Mouse (Mus musculus): ENCODE measurements around the gene Gtf2h5. TPM values are rescaled to one million over a fixed set of nuclear protein-coding genes. Genes with fewer than 3 reads are reported as not detected.

Gene Gtf2h5
- polyA plus RNA-seq, 1 experiment from 2014 or later: 208 TPM

DNA sequence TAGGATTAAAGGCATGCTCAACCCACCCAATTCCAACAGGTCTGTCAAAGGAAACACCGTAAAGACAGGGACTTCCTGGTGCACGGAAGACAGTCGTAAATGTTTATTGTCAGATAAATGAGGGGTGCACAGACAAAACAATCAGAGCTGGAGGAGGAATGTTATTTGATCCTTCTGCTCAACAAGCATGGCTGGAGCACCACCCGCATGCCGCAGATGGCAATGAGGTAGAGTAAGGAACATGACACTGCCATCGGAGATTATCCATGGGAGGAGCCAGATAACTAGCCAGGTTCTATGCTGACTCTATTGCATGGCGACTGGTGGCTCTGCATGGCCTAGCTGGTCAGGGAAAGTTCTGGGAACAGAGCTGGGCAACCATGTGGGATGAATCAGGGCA is 6.2 kb upstream of the Gtf2h5 start:
- H3K9ac ChIP-seq: no peak overlapping the region
- no peak overlapping the region for H3K27ac ChIP-seq
- H3K27me3 ChIP-seq: no peaks in the 10 kb centered on the region
- WGBS: 86% methylated on average over 7 of the region's 7 CpGs
- ATAC-seq (ENCODE audit: low FRiP score): no peak
- peaks cover 53% of the 10 kb centered on the region for H3K36me3 ChIP-seq
- no peak overlapping the region for H3K4me3 ChIP-seq
- H3K4me1 ChIP-seq (replicated peaks): peaks cover 11% of the 10 kb centered on the region
- H3K4me2 ChIP-seq: no peak overlapping the region
- H3K9me3 ChIP-seq: no peaks in the 10 kb centered on the region

DNA sequence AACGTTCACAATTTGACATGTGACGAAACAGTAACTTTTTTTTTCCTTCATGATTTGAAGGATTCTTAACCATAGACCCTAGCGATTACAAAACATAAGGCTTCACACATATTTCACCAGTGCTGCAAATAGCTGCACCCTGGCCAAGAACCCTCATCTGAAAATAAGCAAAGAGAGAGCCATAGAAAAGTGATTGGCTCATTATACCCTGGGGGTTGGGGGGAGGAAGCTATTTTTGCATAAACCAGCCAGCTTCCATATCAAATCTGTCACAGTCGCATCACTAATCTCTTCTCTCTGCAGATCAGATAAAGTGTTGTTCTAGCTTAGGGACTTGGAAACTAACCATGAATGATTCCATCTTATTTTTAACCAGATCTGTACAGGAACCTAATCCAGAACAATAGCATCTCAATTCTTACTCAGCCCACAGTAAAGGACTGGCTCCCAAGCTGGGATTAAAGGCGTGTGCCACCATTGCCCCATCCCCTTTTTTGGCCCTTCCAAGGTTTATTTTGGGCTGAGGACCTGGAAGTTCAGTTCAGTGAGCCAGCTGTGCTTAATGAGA is 3.8 kb downstream of the Gtf2h5 start:
- ATAC-seq (ENCODE audit: low FRiP score): no peak
- peaks cover 19% of the 10 kb centered on the region for H3K4me1 ChIP-seq (replicated peaks)
- H3K36me3 ChIP-seq: peaks cover 42% of the 10 kb centered on the region
- H3K4me3 ChIP-seq: no peak overlapping the region
- no peak overlapping the region for H3K27ac ChIP-seq
- H3K9ac ChIP-seq: no peak overlapping the region
- no peaks in the 10 kb centered on the region for H3K9me3 ChIP-seq
- 89% methylated on average over 5 of the region's 5 CpGs for WGBS
- no peaks in the 10 kb centered on the region for H3K27me3 ChIP-seq
- no peak overlapping the region for H3K4me2 ChIP-seq

DNA sequence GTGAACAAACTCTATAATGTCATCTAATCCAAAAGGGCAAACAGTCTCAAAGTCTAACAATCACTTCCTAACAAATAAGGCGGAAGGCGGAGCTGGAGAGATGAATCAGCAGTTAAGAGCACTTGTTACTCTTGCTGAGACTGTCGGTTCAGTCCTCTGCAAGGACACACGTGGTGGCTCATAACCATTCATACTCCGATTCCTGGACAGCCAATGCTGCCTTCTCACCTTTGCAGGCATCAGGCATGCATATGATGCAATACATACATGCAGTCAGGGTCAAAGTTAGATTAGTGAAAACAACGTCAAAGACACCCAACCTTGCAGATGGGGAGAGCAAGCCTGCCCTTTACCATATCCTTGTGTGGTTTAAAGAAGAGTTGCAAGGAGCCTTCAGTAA is 12.0 kb downstream of the Gtf2h5 start:
- no peaks in the 10 kb centered on the region for H3K27me3 ChIP-seq
- no peak overlapping the region for H3K9ac ChIP-seq
- no peak overlapping the region for H3K4me2 ChIP-seq
- H3K36me3 ChIP-seq: peaks cover 22% of the 10 kb centered on the region
- H3K4me1 ChIP-seq (replicated peaks): no peaks in the 10 kb centered on the region
- H3K27ac ChIP-seq: no peak overlapping the region
- no peaks in the 10 kb centered on the region for H3K9me3 ChIP-seq
- no peak overlapping the region for H3K4me3 ChIP-seq
- ATAC-seq (ENCODE audit: low FRiP score): no peak
- WGBS: 92% methylated on average over 6 of the region's 6 CpGs

DNA sequence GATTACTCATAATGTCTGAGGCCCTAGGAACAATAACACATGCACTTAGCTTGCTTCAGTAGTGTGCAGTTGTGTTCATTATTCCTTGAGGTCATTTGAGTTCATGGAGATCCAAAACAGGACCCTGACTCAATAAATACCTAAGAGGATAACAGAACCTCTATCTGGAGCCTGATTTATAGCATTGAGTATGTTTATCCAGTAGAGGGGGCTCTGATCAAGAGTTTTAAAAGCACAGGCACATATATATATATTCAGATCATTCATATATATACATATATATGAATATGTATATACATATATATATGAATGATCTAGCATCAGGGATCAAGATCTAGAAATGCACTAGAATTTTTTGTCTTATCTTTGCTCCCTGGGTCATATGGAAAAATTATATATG is 16.0 kb downstream of the Gtf2h5 start:
- no peak overlapping the region for H3K9ac ChIP-seq
- ATAC-seq (ENCODE audit: low FRiP score): no peak
- H3K4me2 ChIP-seq: no peak overlapping the region
- no peaks in the 10 kb centered on the region for H3K27me3 ChIP-seq
- no peaks in the 10 kb centered on the region for H3K9me3 ChIP-seq
- no peaks in the 10 kb centered on the region for H3K4me1 ChIP-seq (replicated peaks)
- 0 out of 2 replicates have a peak, but pooled peaks cover 5% of the 10 kb centered on the region for H3K36me3 ChIP-seq
- H3K4me3 ChIP-seq: no peak overlapping the region
- no peak overlapping the region for H3K27ac ChIP-seq

DNA sequence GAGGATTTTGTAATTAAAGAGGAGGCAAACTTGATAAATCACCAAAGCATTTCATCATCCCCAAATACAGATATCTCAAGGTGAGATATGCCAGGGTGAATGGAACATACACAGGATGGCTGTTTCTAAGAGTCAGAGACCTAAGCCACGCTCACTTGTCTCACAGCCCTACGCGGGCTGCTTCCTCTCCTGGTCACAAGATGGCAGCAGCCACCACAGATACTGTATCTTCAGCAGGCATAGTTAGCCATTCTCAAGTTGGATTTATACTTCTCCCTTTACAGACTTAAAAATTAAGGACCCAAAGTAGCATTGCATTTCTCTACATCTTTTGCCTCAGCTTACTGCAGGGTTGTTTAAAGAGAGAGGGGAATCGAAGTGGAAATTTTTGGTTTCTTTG is 18.3 kb downstream of the Gtf2h5 start:
- 0 out of 2 replicates have a peak, but pooled peaks have one; percentile 59 for ATAC-seq (ENCODE audit: low FRiP score)

DNA sequence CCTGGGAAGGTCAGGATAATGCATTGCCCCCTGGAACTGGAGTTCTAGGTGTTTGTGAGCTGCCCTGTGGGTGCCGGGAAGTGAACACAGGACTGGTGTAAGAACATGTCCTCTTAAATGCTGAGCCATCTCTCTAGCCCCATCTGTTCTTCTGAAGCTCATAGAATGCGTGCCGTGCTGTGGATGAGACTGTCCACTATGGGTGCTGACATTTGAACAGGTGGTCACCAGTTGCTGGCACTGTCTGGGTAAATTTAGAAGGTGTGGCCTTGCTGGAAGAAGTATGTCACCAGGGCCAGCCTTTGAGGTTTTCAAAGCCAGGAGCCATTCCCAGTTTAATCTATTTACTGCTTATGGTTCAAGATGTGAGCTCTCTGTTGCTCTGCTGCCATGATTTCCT is 22.7 kb downstream of the Gtf2h5 start:
- no peak overlapping the region for H3K4me2 ChIP-seq
- no peak overlapping the region for H3K4me3 ChIP-seq
- no peak overlapping the region for H3K9ac ChIP-seq
- WGBS: 91% methylated on average over 3 of the region's 3 CpGs
- H3K36me3 ChIP-seq: no peaks in the 10 kb centered on the region
- no peaks in the 10 kb centered on the region for H3K27me3 ChIP-seq
- no peak for ATAC-seq (ENCODE audit: low FRiP score)
- H3K4me1 ChIP-seq (replicated peaks): peaks cover 6% of the 10 kb centered on the region; the same call in 1 of the 2 replicates
- no peak overlapping the region for H3K27ac ChIP-seq
- no peaks in the 10 kb centered on the region for H3K9me3 ChIP-seq

More for the DNA sequence above, 18.3 kb downstream of the Gtf2h5 start:
- H3K27ac ChIP-seq: no peak overlapping the region
- no peak overlapping the region for H3K4me3 ChIP-seq
- no peaks in the 10 kb centered on the region for H3K36me3 ChIP-seq
- 33% methylated on average over 4 of the region's 4 CpGs for WGBS
- no peak overlapping the region for H3K9ac ChIP-seq
- H3K4me1 ChIP-seq (replicated peaks): no peaks in the 10 kb centered on the region
- H3K27me3 ChIP-seq: no peaks in the 10 kb centered on the region
- no peaks in the 10 kb centered on the region for H3K9me3 ChIP-seq
- H3K4me2 ChIP-seq: no peak overlapping the region

DNA sequence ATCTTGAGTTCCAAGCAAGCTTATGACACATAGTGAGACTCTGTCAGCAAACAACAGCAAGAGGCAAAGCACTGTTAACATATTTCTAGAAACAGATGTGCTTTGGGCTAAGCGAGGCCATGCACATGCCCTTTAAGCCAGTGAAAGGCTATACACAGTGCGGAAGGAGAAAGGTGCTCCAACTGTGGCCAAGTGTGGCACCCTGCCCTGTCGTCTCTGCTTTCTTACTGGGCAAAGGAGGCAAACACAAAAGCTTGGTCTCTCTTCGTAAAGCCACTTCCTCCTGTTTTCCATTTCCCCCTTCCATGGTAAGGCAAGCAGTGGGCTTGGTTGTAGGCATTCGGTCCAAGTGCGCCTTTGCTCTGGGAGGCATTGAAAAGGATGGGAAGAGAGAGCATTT is 24.0 kb downstream of the Gtf2h5 start:
- H3K36me3 ChIP-seq: no peaks in the 10 kb centered on the region
- no peaks in the 10 kb centered on the region for H3K9me3 ChIP-seq
- 86% methylated on average over 6 of the region's 6 CpGs for WGBS
- no peaks in the 10 kb centered on the region for H3K27me3 ChIP-seq
- no peak overlapping the region for H3K27ac ChIP-seq
- ATAC-seq (ENCODE audit: low FRiP score): no peak
- no peak overlapping the region for H3K9ac ChIP-seq
- H3K4me2 ChIP-seq: no peak overlapping the region
- H3K4me3 ChIP-seq: no peak overlapping the region
- H3K4me1 ChIP-seq (replicated peaks): peaks cover 14% of the 10 kb centered on the region

DNA sequence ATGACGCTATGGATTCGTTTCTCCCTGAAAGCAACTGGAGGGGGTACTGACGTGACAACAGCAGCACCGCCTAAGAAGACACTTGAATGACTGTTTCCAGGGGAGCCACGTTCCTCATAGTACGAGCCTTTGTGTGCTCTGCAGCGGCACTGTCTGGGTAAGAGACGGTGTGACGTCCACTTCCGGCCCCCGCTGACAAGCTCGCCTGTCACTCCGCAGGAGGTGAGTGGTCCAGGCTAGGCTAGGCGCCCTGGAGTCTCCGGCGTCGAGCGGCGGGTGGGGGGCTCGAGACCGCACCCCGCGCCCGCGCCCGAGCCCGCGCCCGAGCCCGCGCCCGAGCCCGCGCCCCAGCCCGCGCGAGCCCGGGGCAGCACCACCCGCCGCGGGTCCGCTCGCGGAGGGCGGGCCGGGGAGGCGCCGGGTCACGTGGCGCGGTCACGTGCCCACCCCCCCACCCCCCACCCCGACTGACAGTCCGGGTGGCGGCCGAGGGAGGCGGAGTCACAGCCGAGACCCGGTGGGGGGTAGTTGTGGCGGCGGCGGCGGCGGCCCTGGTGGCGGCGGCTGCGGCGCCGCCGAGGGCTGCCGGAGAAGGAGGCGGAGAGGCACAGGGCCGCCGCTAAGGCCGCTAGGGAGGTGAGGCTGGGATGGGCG is 26.9 kb downstream of the Gtf2h5 start, which contains the start of gene Tulp4:
Gene Tulp4 (plus strand): TSS at position 77 of the 654 bp plus-strand sequence.
- Histone ChIP-seq H3K9me3 (no peaks in the 10 kb centered on the region), H3K9ac (peak within 1 kb of the TSS; percentile 97), H3K4me2 (peak within 1 kb of the TSS; percentile 92)

DNA sequence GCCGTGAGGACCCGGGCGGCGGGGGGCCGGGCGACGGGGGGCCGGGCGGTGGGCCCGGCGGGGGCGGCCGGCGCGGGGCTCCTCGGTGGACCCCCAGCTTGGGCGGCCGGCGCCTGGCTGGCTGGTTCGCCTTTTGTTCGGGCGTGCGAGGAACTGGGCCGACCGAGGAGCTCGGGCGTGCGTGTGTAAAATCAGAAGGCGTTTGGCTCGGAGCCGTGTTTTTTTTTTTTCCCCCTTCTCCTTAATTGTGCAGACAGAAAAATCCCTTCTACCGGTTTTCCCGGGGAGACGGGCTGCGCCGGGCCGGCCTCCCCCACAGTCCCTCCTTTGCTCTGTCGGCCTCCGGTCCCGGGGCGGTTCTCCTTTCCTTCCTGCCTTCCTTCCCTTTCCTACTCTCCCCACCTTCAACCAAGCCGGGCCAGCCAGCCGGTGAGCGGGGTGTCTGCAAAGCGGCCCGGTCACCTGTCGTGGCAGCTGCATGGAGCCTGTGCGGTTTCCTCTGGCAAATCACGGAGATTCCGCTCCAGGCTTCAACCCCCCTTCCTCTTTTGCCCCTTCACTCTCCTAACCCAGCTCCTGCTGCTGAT is 27.5 kb downstream of the Gtf2h5 start:
- peak overlapping the region; percentile 97 for H3K9ac ChIP-seq
- H3K4me3 ChIP-seq: peak overlapping the region; percentile 91
- WGBS: under 1% methylated on average over 50 of the region's 50 CpGs
- no peaks in the 10 kb centered on the region for H3K9me3 ChIP-seq
- H3K36me3 ChIP-seq: peaks cover 5% of the 10 kb centered on the region; the same call in 1 of the 2 replicates
- peak; percentile 12; the same call in 1 of the 2 replicates for ATAC-seq (ENCODE audit: low FRiP score)
- no peaks in the 10 kb centered on the region for H3K27me3 ChIP-seq
- H3K4me2 ChIP-seq: peak overlapping the region; percentile 92
- peak overlapping the region; percentile 99 for H3K27ac ChIP-seq
- peaks cover 35% of the 10 kb centered on the region for H3K4me1 ChIP-seq (replicated peaks)

More for the DNA sequence above, 26.9 kb downstream of the Gtf2h5 start, which contains the start of gene Tulp4:
- peak; percentile 99 for ATAC-seq (ENCODE audit: low FRiP score)
- Histone ChIP-seq H3K36me3 (peaks cover 5% of the 10 kb centered on the region; the same call in 1 of the 2 replicates), H3K27me3 (no peaks in the 10 kb centered on the region), H3K4me3 (peak within 1 kb of the TSS; percentile 91), H3K27ac (peak within 1 kb of the TSS; percentile 99), H3K4me1 (replicated peaks) (peaks cover 35% of the 10 kb centered on the region)
- under 1% methylated on average over 52 of the region's 76 CpGs for WGBS

DNA sequence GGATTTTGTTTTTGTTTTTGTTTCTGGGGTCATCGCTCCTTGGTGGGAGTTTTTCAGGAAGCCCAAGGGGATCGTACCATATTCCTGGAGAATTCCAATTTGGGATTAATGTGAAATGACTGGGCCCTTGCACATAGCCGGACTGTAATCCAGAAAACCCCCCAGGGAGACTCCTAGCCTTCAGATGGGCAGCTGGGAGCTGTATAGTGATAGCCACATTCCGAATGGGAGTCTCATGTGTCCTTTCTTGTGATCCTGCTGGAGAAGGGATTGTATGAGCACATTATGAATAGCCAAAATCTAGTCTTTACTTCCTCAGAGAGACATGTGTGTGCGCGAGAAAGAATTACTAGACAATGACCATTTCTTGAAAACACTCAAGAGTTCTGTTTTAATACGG is 28.6 kb downstream of the Gtf2h5 start:
- peaks cover 5% of the 10 kb centered on the region; the same call in 1 of the 2 replicates for H3K36me3 ChIP-seq
- no peaks in the 10 kb centered on the region for H3K27me3 ChIP-seq
- peak overlapping the region; percentile 92 for H3K4me2 ChIP-seq
- 45% methylated on average over 7 of the region's 7 CpGs for WGBS
- H3K4me3 ChIP-seq: peak overlapping the region; percentile 91
- no peak overlapping the region; the same call in 1 of the 2 replicates for H3K27ac ChIP-seq
- peaks cover 35% of the 10 kb centered on the region for H3K4me1 ChIP-seq (replicated peaks)
- no peak for ATAC-seq (ENCODE audit: low FRiP score)
- H3K9me3 ChIP-seq: no peaks in the 10 kb centered on the region
- peak overlapping the region; percentile 97 for H3K9ac ChIP-seq

DNA sequence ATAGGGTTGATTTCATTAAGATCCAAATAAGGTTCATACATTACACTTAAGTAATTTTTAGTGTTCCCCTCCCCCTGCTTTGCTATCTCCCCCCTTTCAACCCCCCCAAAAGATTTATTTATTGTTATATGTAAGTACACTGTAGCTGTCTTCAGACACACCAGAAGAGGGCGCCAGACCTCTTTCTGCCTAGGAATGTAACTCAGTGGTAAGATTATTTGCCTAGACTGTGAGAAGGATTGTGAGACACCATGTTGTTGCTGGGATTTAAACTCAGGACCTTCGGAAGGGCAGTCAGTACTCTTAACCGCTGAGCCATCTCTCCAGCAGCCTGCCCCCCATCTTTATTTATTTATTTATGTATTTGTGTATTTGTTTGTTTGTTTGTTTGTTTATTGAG is 31.4 kb downstream of the Gtf2h5 start:
- 74% methylated on average over 3 of the region's 3 CpGs for WGBS
- no peak overlapping the region for H3K9ac ChIP-seq
- H3K9me3 ChIP-seq: no peaks in the 10 kb centered on the region
- H3K27ac ChIP-seq: no peak overlapping the region
- no peak overlapping the region for H3K4me3 ChIP-seq
- ATAC-seq (ENCODE audit: low FRiP score): no peak
- peaks cover 32% of the 10 kb centered on the region for H3K4me1 ChIP-seq (replicated peaks)
- no peak overlapping the region for H3K4me2 ChIP-seq
- no peaks in the 10 kb centered on the region for H3K27me3 ChIP-seq
- H3K36me3 ChIP-seq: peaks cover 15% of the 10 kb centered on the region

DNA sequence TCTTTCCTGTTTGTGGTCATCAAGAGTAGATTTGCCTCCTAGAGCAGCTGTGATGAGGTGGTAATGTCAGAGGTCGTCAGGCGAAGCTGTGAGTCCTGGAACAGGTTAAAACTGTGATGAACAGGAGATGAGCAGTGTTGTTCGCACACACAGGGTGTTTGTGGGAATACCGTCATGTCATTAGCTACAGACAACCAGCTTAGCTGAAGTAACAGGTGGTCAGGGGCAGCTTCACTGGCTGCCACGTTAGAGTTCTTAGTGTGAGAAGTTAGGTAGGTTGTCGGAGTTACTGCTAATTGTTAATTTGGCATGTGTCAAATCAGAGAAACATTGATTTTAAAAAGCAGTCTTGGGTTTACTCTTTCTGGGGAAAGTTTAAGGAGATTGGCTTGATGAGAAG is 34.1 kb downstream of the Gtf2h5 start:
- Histone ChIP-seq H3K9ac (no peak overlapping the region), H3K27me3 (no peaks in the 10 kb centered on the region), H3K9me3 (no peaks in the 10 kb centered on the region), H3K4me1 (replicated peaks) (peaks cover 37% of the 10 kb centered on the region), H3K4me2 (no peak overlapping the region), H3K4me3 (no peak overlapping the region), H3K36me3 (peaks cover 20% of the 10 kb centered on the region), H3K27ac (no peak overlapping the region)
- ATAC-seq (ENCODE audit: low FRiP score): no peak
- WGBS: 90% methylated on average over 6 of the region's 6 CpGs
